Mouse (Mus musculus) spleen, adult 18-20 months (tissue): Measurements from ENCODE around the gene Ntn5.

ENCODE experiments used
- DNase-seq, 2 experiments: peaks; one replicate each; pipeline ENCODE4 v3.0.0; 2022; ENCODE audit warnings: mixed read lengths in 2 of 2

The Ntn5 gene

DNA sequence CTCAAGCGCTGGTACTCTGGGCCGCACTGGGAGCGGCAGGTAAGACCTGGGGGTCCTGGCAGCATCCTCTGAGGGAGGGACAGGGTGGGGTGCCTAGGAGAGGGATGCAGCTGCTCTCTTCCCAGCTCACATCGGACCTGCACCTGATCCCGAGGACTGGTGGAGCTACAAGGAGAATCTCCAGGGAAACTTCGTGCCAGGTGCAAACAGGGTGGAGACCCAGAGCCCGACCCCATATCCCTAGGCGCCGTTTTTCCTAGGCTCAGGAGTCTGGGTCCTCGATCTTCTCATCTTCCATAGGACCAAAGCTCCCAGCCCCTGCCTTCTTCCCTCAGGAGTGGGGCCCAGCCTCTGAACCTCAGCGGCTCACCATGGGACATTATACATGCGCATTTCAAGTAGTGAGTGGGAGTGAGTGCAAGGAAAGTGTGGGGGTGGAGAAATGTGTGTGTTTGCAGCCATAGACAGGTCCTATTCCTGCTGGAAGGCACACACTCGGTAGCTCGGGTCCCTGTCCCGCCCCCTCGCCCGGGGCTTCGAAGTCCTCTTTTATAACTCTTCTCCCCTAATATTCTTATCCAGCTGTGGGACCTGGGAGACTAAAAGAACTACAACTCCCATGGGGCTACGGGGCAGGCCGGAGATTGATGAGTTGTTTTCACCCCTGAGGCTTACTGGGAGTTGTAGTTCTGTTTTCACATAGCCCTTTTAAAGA is 16.6 kb downstream of the Ntn5 start:
- peak; percentile 53 to 73 for DNase-seq

- DNase-seq = no peak
These were observed 17.2 kb downstream of the Ntn5 start for GRCm38 (mm10) chr7:45701072-45701471.

- DNase-seq = no peak
These were observed 17.8 kb downstream of the Ntn5 start for GRCm38 (mm10) chr7:45701607-45702006.

DNA sequence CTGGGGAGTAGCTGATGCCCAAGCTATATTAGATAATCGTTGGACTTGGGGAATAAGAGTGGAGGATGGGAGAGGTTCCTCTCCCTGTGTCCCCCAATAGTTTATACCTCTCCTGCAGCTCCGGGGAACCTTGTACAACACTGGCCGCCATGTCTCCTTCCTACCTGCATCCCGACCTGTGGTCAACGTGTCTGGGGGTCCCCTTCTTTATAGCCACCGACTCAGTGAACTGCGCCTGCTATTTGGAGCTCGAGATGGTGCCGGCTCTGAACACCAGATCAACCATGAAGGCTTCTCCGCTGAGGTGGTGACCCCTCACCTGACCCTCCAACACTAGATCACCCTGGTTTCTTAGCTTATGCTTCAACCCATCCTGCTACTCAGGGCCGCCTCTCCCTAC is 18.5 kb downstream of the Ntn5 start:
- no peak for DNase-seq

DNA sequence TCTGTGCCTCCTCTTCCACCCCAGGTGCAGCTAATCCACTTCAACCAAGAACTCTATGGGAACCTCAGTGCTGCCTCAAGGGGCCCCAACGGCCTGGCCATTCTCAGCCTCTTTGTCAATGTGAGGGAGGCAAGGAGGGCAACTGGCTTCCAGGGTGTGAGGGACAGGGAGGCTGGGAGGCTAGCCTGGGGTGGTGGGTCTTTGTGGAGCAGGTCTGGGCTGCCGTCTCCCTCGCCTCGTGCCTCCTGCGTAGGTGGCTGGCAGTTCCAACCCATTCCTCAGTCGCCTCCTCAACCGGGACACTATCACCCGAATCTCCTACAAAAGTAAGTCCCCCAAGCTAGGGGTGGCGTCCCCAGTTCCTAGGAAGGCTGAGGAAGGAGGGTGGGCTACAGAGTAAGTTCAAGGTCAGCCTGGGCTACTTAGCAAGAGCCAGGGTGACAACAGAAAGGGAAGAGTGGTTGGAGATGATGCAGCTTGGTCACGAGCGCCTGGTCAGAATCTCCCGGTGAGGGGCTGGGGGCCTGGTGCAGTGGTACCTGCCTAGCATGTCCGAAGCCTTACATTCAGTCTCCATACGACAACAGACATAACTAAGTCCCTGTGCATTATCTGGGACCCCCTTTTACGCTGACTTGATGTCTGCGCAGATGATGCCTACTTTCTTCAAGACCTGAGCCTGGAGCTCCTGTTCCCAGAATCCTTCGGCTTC is 19.1 kb downstream of the Ntn5 start:
- DNase-seq = no peak

GRCm38 (mm10) chr7:45703521-45704033 is 19.8 kb downstream of the Ntn5 start:
- no peak for DNase-seq

GRCm38 (mm10) chr7:45704046-45704559 is 20.3 kb downstream of the Ntn5 start:
- DNase-seq = peak in 1 of 2 experiments; percentile 51

GRCm38 (mm10) chr7:45704730-45705442 is 21.1 kb downstream of the Ntn5 start, which contains the start of gene Dbp:
Gene Dbp, plus strand, starts transcription at chr7:45705088.
- peak; percentile 93 to 98 for DNase-seq

DNA sequence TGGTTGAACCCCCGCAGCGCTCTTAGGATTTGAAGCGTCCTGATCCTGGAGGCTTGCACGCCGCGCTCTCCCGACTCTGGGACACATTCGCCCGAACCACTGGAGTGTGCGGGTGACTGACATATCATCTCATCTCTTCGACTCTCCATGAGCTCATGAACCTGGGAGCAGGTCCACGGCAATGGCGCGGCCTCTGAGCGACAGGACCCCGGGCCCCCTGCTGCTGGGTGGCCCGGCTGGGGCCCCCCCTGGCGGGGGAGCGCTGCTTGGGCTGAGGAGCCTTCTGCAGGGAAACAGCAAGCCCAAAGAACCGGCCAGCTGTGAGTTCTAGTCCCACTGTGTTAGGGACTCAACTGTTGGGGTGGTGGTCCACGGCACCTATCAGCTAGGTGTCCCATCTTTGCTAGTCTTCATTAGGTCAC is 21.6 kb downstream of the Ntn5 start:
- no peak for DNase-seq

DNA sequence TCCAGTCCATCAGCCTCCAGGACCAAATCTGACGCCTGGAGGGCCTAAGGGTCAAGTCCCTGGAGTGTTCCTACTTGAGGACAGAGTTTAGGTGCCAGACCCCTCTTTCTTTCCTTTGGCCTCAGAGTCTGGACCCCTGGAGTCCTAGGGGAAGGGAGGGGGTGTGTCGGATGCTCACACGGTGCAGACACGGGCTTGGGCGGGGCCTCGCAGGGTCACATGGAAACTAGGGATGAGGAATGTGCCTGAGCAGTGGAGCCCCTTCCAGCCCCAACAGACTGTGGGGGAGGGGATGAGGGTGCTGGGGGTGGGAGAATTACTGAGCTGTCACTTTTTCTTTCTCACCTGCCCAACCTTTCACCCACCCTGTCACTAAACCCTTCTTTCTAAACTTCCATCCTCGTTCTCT is 22.1 kb downstream of the Ntn5 start:
- peak in 1 of 2 experiments; percentile 56 for DNase-seq

GRCm38 (mm10) chr7:45706721-45707241 is 23.0 kb downstream of the Ntn5 start:
- peak; percentile 85 to 88 for DNase-seq

DNA sequence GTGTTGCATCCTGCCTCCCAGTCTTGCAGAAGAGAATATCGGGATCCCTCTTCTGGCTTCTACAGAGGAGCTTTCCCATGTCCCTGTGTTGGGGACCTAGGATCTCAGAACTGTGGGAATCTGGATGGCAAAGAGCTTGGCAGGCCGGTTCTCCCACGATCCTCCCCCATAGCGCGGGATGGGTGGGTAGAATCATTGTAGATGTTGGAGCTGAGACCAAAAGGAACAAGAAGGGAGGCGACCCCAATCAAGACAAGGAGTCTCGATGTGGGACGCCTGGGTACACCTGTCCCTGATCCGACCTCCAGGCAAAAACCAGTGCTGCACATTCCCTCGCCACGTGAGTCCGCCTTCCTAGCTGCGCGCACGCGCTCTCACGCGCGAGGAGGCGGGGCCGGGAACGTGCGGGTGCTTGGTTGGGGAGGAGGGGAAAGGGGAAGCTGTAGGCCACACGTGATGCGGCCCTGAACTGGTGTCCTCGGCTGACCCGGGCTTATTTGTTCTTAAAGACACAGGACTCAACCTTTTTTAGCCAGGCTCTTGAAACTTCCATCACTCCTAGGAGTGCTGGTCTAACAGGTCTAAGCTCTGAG is 23.6 kb downstream of the Ntn5 start:
- DNase-seq = peak; percentile 91 to 92

DNA sequence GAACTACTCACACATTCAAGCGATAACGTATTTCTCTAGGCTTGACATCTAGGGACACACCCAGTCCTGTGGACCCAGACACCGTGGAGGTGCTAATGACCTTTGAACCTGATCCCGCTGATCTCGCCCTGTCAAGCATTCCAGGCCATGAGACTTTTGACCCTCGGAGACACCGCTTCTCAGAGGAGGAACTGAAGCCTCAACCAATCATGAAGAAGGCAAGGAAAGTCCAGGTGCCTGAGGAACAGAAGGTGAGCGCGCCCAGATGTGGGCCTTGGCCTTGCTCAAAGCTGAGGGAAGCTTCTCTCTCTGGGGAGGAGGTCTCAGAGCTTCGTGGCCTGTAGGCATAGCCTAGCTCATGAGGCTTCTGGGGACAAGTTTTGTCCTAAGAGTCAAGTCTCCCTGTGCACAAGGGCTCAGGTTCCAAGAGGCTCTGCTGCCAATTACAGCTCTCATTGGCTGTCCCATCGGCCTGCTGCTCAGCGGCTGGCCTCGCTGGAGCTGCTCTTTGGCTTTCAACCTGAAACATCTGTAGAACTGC is 24.5 kb downstream of the Ntn5 start:
- DNase-seq = peak in 1 of 2 experiments; percentile 25

- no peak for DNase-seq
These were observed 25.2 kb downstream of the Ntn5 start for GRCm38 (mm10) chr7:45709036-45709435.

DNA sequence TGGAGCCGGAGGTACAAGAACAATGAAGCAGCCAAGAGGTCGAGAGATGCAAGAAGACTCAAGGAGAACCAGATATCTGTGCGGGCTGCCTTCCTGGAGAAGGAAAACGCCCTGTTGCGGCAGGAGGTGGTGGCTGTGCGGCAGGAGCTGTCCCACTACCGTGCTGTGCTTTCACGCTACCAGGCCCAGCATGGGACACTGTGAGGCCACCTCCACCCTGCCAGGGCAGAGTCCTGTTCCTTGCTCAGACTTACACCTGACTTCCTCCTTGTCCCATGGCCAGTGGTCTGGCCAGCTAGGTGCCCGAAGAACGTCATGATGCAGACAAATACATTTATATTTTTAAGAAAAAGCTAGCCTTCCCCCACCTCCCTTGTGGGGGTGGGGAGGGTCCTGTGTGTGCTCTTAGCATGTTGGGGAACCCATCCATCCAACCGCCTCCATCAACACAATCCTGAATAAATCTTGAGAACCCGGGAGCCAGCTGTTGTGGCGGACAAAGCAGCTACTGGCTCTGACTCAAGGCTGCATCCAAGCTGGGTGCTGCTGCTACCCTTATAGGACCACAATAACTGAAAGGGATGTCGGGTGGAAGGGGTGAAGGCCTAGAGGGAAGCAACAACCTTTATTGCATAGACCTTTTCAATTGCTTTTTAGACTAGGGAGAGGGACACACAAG is 26.0 kb downstream of the Ntn5 start:
- DNase-seq = no peak

GRCm38 (mm10) chr7:45710477-45711191 is 26.8 kb downstream of the Ntn5 start:
- no peak for DNase-seq

- no peak for DNase-seq
These were observed 27.6 kb downstream of the Ntn5 start for GRCm38 (mm10) chr7:45711316-45712021.

- DNase-seq = no peak
These were observed 28.4 kb downstream of the Ntn5 start for GRCm38 (mm10) chr7:45712022-45712757.

DNA sequence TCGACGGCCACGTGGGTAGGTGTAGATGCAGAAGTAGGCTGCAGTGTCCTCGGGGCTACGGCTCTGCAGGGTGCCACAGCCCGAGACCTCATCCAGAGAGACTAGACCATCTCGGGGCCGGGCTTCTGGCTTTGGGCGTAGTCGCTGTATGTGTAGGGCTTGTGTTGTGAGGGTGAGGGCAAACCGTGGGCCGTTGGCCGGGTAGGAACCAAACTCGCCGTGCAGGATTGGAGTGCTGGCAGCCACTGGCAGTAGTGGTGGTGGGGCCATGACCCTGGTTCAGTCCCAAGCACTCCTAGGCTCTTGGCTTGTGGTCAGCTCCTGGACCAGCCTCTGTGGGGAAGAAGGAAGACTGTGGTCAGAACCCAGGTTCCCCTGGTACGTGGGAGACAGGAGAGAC is 29.6 kb downstream of the Ntn5 start:
- DNase-seq = no peak
